8 mouse cellular contexts compared by ENCODE assay signal in genomic region chr4:140957725-140958124, GRCm38 (mm10). TPM values are rescaled to one million over a fixed set of nuclear protein-coding genes. Genes with fewer than 3 reads are reported as not detected.
DNase-seq lines count a peak whose midpoint lies in the region; ATAC-seq lines count a peak whose summit lies in the region.

No protein-coding gene starts in this region.

- peak overlapping the region; percentile 1; the same call in 1 of the 2 replicates for H3K9ac ChIP-seq in hindbrain, embryonic 11.5 days (ENCODE audit: low read depth, low read length)

- WGBS in hindbrain, embryonic 11.5 days = 3% methylated on average over 13 of the region's 13 CpGs

- no peaks in the 10 kb centered on the region; the same call in 1 of the 2 replicates for H3K27me3 ChIP-seq in hindbrain, embryonic 11.5 days (ENCODE audit: control insufficient read depth, insufficient read depth, low read length)

- H3K27ac ChIP-seq in hindbrain, embryonic 11.5 days (ENCODE audit: low read depth, low read length) = no peak overlapping the region

- H3K4me1 ChIP-seq in hindbrain, embryonic 11.5 days (replicated peaks; ENCODE audit: control insufficient read depth, insufficient read depth, low read length) = peaks cover 3% of the 10 kb centered on the region; the same call in 1 of the 2 replicates

- peak overlapping the region; percentile 33 for H3K4me3 ChIP-seq in hindbrain, embryonic 11.5 days (ENCODE audit: low read depth, low read length)

- ATAC-seq in hindbrain, embryonic 11.5 days (ENCODE audit: low FRiP score) = peak; percentile 34; the same call in 1 of the 2 replicates

- H3K36me3 ChIP-seq in hindbrain, embryonic 11.5 days (ENCODE audit: control insufficient read depth, insufficient read depth, low read length) = no peaks in the 10 kb centered on the region

- peak; percentile 76 for DNase-seq in Muller cell, postnatal 12 days (ENCODE audit: inconsistent ontology term)
- peak; percentile 87 to 89 for DNase-seq in cerebellum, postnatal 10 days
- DNase-seq in frontal cortex, postnatal 10 days (ENCODE audit: low spot score in 2 of 2) = peak; percentile 71 to 79
- DNase-seq in hindbrain, embryonic 11.5 days (ENCODE audit: low spot score) = peak; percentile 83
- peak; percentile 73 to 85 for DNase-seq in layer of hippocampus, postnatal 25 days (ENCODE audit: extremely low spot score in 1 of 2, low spot score in 1 of 2)
- peak; percentile 73 for DNase-seq in lung, postnatal 25 days (ENCODE audit: low spot score)
- DNase-seq in retina, embryonic 14.5 days (ENCODE audit: low spot score) = peak; percentile 93
- peak; percentile 83 to 84 for DNase-seq in thymus, postnatal 36 days

- peak overlapping the region; percentile 36 for H3K4me2 ChIP-seq in hindbrain, embryonic 11.5 days (replicated peaks; ENCODE audit: low read depth, low read length)

- no peaks in the 10 kb centered on the region for H3K9me3 ChIP-seq in hindbrain, embryonic 11.5 days (ENCODE audit: control insufficient read depth, low read length)

RNA-seq across cellular contexts. Expression of gene Sdhb, which starts 3.3 kb away (rescaled TPM):
- polyA plus RNA-seq in hindbrain, embryonic 11.5 days (2014; fragmentation: Nextera tagmentation; extraction: Ambion mirVana) = 413 and 428 TPM in 2 replicates
- 100 to 1,000 TPM; 182 to 190 TPM for total RNA-seq in layer of hippocampus, postnatal 25 days (2021)

RNA-seq across cellular contexts. Expression of gene Atp13a2, which starts 28.9 kb away (rescaled TPM):
- polyA plus RNA-seq in hindbrain, embryonic 11.5 days (2014; fragmentation: Nextera tagmentation; extraction: Ambion mirVana) = 34.9 and 39.8 TPM in 2 replicates
- total RNA-seq in layer of hippocampus, postnatal 25 days (2021) = 100 to 1,000 TPM; 168 to 172 TPM

RNA-seq across cellular contexts. Expression of gene Padi2, which starts 51.6 kb away (rescaled TPM):
- 1.2 and 2.4 TPM in 2 replicates for polyA plus RNA-seq in hindbrain, embryonic 11.5 days (2014; fragmentation: Nextera tagmentation; extraction: Ambion mirVana)
- total RNA-seq in layer of hippocampus, postnatal 25 days (2021) = 10 to 100 TPM; 21.2 to 22.2 TPM

RNA-seq across cellular contexts. Expression of gene Mfap2, which starts 52.5 kb away (rescaled TPM):
- polyA plus RNA-seq in hindbrain, embryonic 11.5 days (2014; fragmentation: Nextera tagmentation; extraction: Ambion mirVana) = 266 and 286 TPM in 2 replicates
- total RNA-seq in layer of hippocampus, postnatal 25 days (2021) = 1 to 10 TPM; 5.2 to 5.7 TPM
